Comparison of ENCODE assay signal across 8 mouse cellular contexts in genomic region chr11:97818571-97818970, GRCm38 (mm10). TPM values are rescaled to one million over a fixed set of nuclear protein-coding genes. Genes with fewer than 3 reads are reported as not detected.
A peak's percentile ranks its signal among the peaks of the same experiment; 100 is the strongest.
DNase-seq lines count a peak whose midpoint lies in the region; ATAC-seq lines count a peak whose summit lies in the region.

No protein-coding gene starts in this region.

- peak overlapping the region; percentile 11; the same call in 1 of the 2 replicates for H3K4me2 ChIP-seq in forebrain, embryonic 12.5 days
- H3K4me2 ChIP-seq in midbrain, embryonic 11.5 days: peak overlapping the region; percentile 8; the same call in 1 of the 2 replicates

- no peak overlapping the region for H3K4me3 ChIP-seq in forebrain, embryonic 12.5 days (replicated peaks)
- no peak overlapping the region for H3K4me3 ChIP-seq in midbrain, embryonic 11.5 days (ENCODE audit: low read depth, low read length)

- H3K36me3 ChIP-seq in forebrain, embryonic 12.5 days (replicated peaks): peaks cover 35% of the 10 kb centered on the region
- no peaks in the 10 kb centered on the region for H3K36me3 ChIP-seq in midbrain, embryonic 11.5 days (ENCODE audit: control insufficient read depth, insufficient read depth, low read length)

- H3K9ac ChIP-seq in forebrain, embryonic 12.5 days: peak overlapping the region; percentile 13; the same call in 1 of the 2 replicates
- peak overlapping the region; percentile 58 for H3K9ac ChIP-seq in midbrain, embryonic 11.5 days (ENCODE audit: low read length)

- WGBS in forebrain, embryonic 12.5 days: 6% methylated on average over 4 of the region's 4 CpGs
- WGBS in midbrain, embryonic 11.5 days: 6% methylated on average over 4 of the region's 4 CpGs

- no peaks in the 10 kb centered on the region for H3K9me3 ChIP-seq in forebrain, embryonic 12.5 days
- H3K9me3 ChIP-seq in midbrain, embryonic 11.5 days (ENCODE audit: control insufficient read depth, low read length): no peaks in the 10 kb centered on the region

- H3K27me3 ChIP-seq in forebrain, embryonic 12.5 days: no peaks in the 10 kb centered on the region
- H3K27me3 ChIP-seq in midbrain, embryonic 11.5 days (ENCODE audit: control insufficient read depth, insufficient read depth, low read length): no peaks in the 10 kb centered on the region

- peak; percentile 66 for DNase-seq in cerebellum, adult 9-11 months
- DNase-seq in cerebellum, adult 11 months: no peak
- peak; percentile 74 for DNase-seq in Muller cell, postnatal 12 days (ENCODE audit: inconsistent ontology term)
- peak; percentile 61 for DNase-seq in kidney, postnatal 14 days
- peak; percentile 93 for DNase-seq in midbrain, embryonic 11.5 days (ENCODE audit: low spot score, missing footprints)
- DNase-seq in thymus, postnatal 36 days: no peak
- DNase-seq in urinary bladder, postnatal 25 days (ENCODE audit: low spot score): no peak

- H3K27ac ChIP-seq in forebrain, embryonic 12.5 days: peak overlapping the region; percentile 73
- H3K27ac ChIP-seq in midbrain, embryonic 11.5 days (ENCODE audit: low read depth, low read length): peak overlapping the region; percentile 80

- no peak; the same call in 1 of the 2 replicates for ATAC-seq in forebrain, embryonic 12.5 days (ENCODE audit: low FRiP score)
- peak; percentile 82 for ATAC-seq in midbrain, embryonic 11.5 days (ENCODE audit: low FRiP score)

- H3K4me1 ChIP-seq in forebrain, embryonic 12.5 days: peaks cover 60% of the 10 kb centered on the region
- peaks cover 46% of the 10 kb centered on the region for H3K4me1 ChIP-seq in midbrain, embryonic 11.5 days (ENCODE audit: control insufficient read depth, insufficient read depth, low read length)

RNA-seq across cellular contexts. Expression of gene Lasp1, which starts 19.8 kb away (rescaled TPM):
- polyA plus RNA-seq in forebrain, embryonic 12.5 days (2016; fragmentation: Nextera tagmentation; extraction: Ambion mirVana): 103 and 109 TPM in 2 replicates
- polyA plus RNA-seq in midbrain, embryonic 11.5 days (2014; fragmentation: Nextera tagmentation; extraction: Ambion mirVana): 52.6 and 59.2 TPM in 2 replicates

RNA-seq across cellular contexts. Expression of gene B230217C12Rik, which starts 22.0 kb away (rescaled TPM):
- 15.1 and 17.0 TPM in 2 replicates for polyA plus RNA-seq in forebrain, embryonic 12.5 days (2016; fragmentation: Nextera tagmentation; extraction: Ambion mirVana)
- 14.7 and 17.3 TPM in 2 replicates for polyA plus RNA-seq in midbrain, embryonic 11.5 days (2014; fragmentation: Nextera tagmentation; extraction: Ambion mirVana)

RNA-seq across cellular contexts. Expression of gene Rpl23, which starts 36.3 kb away (rescaled TPM):
- polyA plus RNA-seq in forebrain, embryonic 12.5 days (2016; fragmentation: Nextera tagmentation; extraction: Ambion mirVana): 392 and 426 TPM in 2 replicates
- 441 and 443 TPM in 2 replicates for polyA plus RNA-seq in midbrain, embryonic 11.5 days (2014; fragmentation: Nextera tagmentation; extraction: Ambion mirVana)

RNA-seq across cellular contexts. Expression of gene 1700001P01Rik, which starts 42.9 kb away (rescaled TPM):
- 0.55 and 1.0 TPM in 2 replicates for polyA plus RNA-seq in forebrain, embryonic 12.5 days (2016; fragmentation: Nextera tagmentation; extraction: Ambion mirVana)
- 0.47 and 0.78 TPM in 2 replicates for polyA plus RNA-seq in midbrain, embryonic 11.5 days (2014; fragmentation: Nextera tagmentation; extraction: Ambion mirVana)

RNA-seq across cellular contexts. Expression of gene Cwc25, which starts 52.2 kb away (rescaled TPM):
- polyA plus RNA-seq in forebrain, embryonic 12.5 days (2016; fragmentation: Nextera tagmentation; extraction: Ambion mirVana): 21.5 and 22.4 TPM in 2 replicates
- polyA plus RNA-seq in midbrain, embryonic 11.5 days (2014; fragmentation: Nextera tagmentation; extraction: Ambion mirVana): 12.6 and 15.0 TPM in 2 replicates

Comparison
In these comparisons a context has a peak if more than half of its experiments do, and no peak if none do; other contexts are left out.
1. DNase-seq: peak in cerebellum, adult 9-11 months (single experiment), Muller cell, postnatal 12 days (single experiment), kidney, postnatal 14 days (single experiment) and midbrain, embryonic 11.5 days (single experiment); none in cerebellum, adult 11 months (single experiment), thymus, postnatal 36 days (0 of 2) and urinary bladder, postnatal 25 days (single experiment).